Mouse (Mus musculus) A20 (cell line): ENCODE results near the gene Ccnd3.

Source experiments
- DNase-seq: peaks from one replicate; pipeline ENCODE4 v3.0.0-alpha.2; 2011; ENCODE audit warnings: low read depth, low spot score

The Ccnd3 gene

GRCm38 (mm10) chr17:47482401-47482800, 22.4 kb upstream of the Ccnd3 start:
- peak; percentile 69 for DNase-seq

GRCm38 (mm10) chr17:47484241-47484921, 20.5 kb upstream of the Ccnd3 start:
- DNase-seq, result peak; percentile 26

DNA sequence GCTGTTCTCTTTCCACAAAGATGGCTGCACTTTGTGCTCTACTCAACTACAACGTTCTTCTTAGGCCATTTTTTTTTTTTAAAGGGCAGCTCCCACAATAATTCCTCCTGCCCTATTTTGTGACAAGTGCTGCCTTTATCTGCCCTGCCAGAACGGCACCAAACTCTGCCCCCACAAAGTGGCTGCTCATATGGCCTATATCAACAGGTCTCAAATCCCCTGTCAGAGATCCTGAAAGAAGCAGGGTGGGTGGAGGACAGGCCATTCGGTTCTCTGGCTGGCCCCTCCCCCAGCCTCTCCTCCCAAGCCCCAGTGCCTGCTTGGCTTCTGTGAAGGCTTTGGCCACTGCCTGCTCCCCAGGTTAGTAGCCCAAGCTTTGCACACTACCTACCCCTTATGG, 19.9 kb upstream of the Ccnd3 start:
- no peak for DNase-seq

GRCm38 (mm10) chr17:47485791-47486190, 19.1 kb upstream of the Ccnd3 start:
- DNase-seq, result peak; percentile 44

DNA sequence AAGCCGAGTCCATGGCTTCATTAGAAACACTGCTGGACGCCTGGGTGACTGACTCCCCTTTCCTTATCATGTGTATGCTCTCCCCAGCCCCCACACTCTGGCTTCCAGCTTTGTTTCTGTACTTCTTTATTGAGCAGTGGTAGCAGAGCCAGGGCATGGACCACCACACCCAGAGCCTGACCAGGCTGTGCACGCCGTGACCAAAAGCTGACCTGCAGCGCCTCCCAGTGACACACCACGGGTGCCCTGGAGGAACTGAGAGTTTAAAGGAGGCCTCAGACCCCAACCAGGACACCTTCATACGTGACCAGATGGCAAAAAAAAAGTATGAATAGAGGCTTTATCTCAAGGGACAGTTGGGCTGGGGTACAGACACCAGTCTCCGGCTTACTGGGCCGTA, 14.1 kb upstream of the Ccnd3 start:
- no peak for DNase-seq

DNA sequence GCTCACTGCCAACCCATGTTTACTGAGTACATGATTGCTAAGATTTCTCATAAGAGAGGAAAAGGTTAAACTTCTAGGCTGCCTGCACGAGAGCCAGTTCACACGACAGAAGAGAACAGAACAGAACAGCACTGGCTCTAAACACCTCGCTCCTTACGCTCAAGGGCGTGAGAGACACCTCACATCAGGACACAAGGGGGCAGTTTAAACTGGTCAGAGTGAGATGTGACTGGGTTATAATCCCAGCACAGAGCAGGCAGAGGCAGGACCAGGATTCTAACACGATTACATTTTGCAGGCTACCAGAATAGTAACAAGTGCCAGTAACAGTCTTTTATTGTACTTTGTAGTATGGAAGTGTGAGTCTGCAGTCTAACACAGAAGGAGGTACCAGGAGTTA, 12.1 kb upstream of the Ccnd3 start:
- DNase-seq, result no peak

- no peak for DNase-seq
These were observed 11.2 kb upstream of the Ccnd3 start for GRCm38 (mm10) chr17:47493653-47494052.

DNA sequence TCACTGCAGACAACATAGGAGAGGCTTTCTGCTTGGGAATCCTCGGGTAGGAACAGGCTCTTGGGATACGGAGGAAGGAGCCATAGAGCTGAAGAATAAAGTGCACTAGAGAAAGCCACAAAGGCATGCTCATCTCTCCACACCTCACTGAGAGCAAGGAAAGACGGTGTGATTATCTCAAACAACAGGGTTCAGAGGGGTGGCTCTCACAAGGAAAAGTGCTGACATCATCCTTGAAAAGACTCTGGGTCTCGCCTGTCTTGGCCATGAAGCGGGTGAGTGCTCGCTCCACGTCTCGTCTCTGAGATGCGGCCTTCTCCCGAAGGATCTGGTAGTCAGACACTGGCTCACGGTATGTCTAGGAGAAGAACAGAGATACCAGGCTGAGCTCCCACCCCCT, 10.7 kb upstream of the Ccnd3 start:
- DNase-seq, result no peak

GRCm38 (mm10) chr17:47501531-47501930, 3.3 kb upstream of the Ccnd3 start:
- DNase-seq, result no peak

DNA sequence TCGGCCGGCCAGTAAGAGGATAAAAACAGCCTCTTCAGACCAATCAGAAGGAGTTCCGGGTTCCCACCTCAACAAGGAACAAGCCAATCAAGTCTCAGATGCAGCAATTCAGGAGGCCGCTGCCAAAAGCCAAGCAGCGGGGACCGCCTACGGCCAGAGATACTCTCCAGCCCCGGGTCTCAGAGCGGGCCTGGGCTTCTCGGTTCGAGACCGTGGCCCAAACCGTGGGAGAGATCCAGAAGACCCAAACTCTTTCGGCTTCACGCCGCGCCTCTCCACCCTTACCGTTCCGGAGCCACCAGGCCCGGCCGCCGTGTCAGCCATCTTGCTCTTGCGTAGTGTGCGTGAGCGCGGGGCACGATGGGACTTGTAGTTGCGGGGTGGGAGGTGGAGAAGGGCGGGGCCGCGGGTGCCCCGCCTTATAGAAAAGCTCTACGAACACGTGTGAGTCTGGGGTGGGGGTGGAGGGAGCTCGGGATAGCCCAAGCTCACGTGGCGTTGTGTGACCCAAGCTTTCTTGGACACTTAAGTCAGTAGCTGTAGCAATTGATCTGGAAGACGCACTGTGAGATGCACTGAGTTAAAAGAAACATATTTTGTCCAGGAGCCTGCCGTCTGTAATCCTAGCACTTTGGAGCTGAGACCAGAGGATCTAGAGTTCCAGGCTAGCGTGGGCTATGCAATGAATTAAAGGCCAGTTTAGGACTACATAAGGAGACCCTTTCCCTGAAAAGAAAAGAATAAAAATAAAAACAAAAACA, 2.7 kb upstream of the Ccnd3 start, which contains the start of gene Taf8:
Gene Taf8, minus strand, starts transcription at position 347 of the 761 bp plus-strand sequence.
- peak; percentile 99 for DNase-seq

GRCm38 (mm10) chr17:47502707-47503045, 2.2 kb upstream of the Ccnd3 start:
- peak; percentile 37 for DNase-seq

DNA sequence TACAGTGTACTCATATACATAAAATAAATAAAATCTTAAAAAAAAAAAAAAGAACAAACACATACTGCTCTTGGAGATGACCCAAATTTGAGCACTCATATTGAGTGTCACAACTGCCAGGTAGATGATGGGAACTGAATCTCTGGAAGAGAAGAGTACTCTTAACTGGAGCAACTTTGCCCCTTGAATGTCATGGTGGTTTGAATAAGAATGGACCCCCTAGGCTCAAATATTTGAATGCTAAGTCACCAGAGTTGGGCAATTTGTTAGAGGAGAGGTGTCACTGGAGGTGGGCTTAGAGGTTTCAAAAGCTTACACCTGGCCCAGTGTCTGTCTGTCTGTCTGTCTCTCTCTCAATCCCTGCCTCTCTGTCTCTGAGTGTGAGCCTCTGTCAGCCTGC, 1.2 kb upstream of the Ccnd3 start:
- no peak for DNase-seq

- peak; percentile 45 for DNase-seq
These were observed 623 bp upstream of the Ccnd3 start for GRCm38 (mm10) chr17:47504228-47504627.

- no peak for DNase-seq
These were observed 715 bp downstream of the Ccnd3 start for GRCm38 (mm10) chr17:47505566-47505965.

DNA sequence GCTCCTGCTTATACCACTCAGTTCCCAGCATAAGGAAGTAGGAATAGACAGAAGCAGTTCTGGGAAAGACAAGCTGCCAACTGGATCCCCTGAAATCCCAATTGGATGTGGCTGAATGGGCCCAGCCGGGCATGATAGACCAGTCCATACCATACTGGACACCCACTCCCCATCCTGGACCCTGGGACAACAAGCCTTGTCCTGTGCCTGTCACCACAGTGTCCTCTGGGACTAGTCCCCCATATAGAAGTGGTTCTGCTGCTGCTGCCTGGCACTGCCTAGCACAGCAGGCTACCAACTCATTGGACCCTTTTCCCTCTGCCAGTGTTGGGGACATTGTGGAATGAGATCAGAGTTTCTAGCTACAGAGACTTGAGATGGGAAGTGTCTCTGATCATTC, 1.2 kb downstream of the Ccnd3 start:
- no peak for DNase-seq

- no peak for DNase-seq
These were observed 1.8 kb downstream of the Ccnd3 start for GRCm38 (mm10) chr17:47506697-47507096.

- no peak for DNase-seq
These were observed 2.7 kb downstream of the Ccnd3 start for GRCm38 (mm10) chr17:47507523-47507922.

DNA sequence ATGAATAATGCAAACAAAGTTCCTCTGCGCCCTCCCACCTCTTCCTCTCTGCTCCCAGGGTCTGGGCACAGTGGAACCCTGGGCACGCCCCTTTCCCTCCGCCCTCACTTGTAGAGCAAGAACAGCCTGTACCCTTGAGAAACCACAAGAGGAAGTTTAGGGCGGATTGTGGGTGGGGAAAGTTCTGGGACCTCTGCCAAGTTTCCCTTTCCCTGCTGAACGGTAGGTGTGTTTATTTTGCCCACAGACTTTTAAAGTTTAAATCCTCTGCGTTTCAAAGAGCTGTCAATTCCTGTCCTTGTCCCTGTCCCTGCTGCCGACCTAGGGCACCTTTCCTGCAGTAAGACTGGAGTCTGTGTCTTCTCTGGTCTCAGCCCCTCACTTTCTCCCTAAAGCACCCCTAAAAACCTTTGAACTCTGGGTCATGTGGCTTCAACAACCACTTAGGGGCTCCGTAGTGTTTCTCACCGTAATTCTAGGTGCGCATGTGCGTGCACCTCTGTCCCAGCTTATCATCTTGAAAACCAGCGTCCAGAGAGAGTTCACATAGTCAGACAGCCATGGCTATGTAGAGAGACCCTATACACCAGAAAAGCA, 3.3 kb downstream of the Ccnd3 start:
- peak; percentile 94 for DNase-seq

DNA sequence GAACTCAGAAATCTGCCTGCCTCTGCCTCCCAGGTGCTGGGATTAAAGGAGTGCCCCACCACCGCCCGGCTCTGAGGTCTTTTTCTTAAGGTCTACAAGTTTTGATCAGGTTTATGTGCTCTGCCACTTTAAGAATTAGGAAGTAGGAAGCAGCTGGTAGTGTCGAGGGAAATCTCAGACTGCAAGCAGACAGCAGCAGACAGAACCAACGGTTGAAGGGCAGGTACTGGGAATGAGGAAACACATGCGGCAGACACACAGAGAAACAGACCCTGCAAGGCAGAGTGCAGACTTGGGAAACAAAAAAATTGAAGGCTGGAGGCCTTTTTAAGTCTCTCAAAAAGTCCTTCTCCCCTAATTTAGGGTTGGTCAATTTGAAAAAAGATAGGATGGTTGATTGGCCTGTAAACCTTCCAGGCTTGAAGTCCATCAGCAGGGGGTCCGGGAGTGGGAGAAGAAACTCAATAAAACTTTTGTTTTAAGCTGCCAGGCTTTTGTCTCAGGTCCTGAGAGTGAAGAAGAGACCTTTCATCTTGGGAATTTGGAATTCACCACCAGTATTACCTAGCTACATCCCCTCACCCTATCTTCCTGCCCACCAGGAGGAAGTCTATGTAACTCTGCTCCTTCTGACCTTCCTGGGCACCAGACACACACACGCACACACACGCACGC, 4.3 kb downstream of the Ccnd3 start:
- peak; percentile 70 for DNase-seq

- peak; percentile 96 for DNase-seq
These were observed 6.5 kb downstream of the Ccnd3 start for GRCm38 (mm10) chr17:47511111-47512020.
